Mouse (Mus musculus): ENCODE data around the gene Ankmy2.
A peak's percentile ranks its signal among the peaks of the same experiment; 100 is the strongest.

Ankmy2 gene

GRCm38 (mm10) chr12:36156637-36157303 lies at the start of gene Ankmy2:
TSS of gene Ankmy2 (plus strand) at chr12:36157114.
- DNase-seq (ENCODE audit: extremely low read depth, insufficient read length, low spot score): peak; percentile 89

DNA sequence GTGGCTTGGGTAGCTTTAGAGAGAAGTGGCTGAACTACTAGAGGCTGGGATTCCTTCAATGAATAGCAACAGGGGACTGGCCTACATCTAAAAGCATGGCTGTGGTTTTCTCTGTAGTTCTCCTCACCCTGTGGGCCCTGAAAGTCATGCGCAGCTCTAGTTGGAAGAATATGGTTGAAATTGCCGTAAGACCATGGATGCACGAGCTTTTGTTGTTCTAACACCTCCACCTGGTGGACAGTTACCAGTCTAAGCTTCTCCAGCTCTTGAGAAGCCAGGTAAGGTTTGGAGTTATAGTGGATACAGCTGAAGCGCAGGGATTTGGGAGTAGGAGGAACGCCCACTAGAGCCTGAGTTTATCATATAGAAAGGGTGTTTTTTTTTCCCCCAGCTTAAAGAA lies 48.5 kb upstream of the Ankmy2 start:
- no peak for DNase-seq (ENCODE audit: extremely low read depth, insufficient read length, low spot score)

DNA sequence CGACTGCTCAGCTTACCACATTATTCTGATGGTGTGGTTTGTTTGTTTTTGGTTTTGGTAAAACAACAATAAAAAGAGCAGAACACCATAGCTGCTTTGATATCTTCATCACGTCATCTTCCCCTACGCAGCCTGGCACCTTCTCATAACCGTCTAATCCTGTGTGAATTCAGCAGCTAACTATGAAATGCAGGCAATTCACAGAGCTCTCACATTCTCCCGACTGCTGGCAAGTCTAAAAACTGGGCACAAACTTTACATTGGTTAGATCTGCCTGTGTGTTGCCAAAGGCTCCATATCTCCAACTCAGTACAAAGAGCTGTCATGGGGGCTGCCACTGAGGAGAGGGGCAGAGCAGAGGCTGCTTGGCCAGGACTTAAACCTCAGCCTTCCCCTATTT lies 46.5 kb upstream of the Ankmy2 start:
- no peak for DNase-seq (ENCODE audit: extremely low read depth, insufficient read length, low spot score)

DNA sequence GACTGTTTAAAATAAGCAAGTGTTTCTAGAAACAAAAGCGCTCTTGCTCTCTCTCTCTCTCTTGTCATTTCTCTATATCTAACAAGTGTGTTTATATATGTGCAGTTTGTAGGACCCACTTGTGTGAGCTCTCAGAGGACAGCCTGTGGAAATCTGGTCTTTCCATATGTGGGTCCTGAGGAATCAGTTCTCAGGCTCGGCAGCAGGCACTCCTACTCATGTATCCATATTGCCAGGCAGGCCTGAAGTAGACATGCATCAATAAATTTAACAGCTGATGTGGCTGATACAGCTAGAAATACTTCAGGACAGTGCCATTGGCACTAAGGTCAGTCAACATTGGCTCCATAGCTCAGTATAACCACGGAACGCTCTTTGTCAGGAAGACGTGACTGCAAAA lies 45.8 kb upstream of the Ankmy2 start:
- DNase-seq (ENCODE audit: extremely low read depth, insufficient read length, low spot score): no peak

DNA sequence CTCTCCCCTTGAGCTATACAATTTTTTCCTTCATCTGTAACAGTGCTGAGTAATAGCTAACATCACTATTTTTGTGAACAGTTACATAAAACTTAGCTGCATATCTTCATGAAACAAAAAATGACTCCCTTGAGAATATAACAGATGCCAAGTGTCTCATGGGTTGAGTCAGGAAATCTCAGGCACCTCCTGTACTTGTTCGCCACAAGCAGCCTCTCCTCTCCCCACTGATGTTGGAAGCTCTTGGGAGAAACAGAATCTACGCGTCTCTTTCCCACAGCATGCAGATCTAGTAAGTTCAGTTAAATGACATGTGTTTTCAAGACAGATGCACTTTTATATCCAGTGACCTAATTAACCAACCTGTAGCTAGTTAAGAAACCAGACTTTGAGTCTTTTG lies 44.8 kb upstream of the Ankmy2 start:
- DNase-seq (ENCODE audit: extremely low read depth, insufficient read length, low spot score): no peak

GRCm38 (mm10) chr12:36117161-36117560 lies 39.8 kb upstream of the Ankmy2 start:
- DNase-seq (ENCODE audit: extremely low read depth, insufficient read length, low spot score): no peak

DNA sequence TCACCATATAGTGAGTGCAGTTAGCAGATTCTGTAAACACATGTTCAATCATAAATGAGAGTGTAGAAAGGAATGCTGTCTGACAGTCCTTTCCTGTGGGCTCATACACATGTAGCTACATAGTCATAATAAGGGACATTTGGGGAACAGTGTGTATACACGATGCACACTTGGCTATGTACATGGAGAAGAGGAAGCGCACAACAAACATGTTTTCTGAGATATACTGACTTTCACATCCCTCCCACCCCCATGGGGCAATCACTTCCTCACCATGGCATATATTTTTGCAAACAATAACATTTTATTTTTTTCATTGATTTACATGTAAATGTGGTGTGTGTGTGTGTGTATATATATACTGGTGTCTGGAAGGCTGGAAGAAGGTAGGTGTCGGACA lies 37.7 kb upstream of the Ankmy2 start:
- DNase-seq (ENCODE audit: extremely low read depth, insufficient read length, low spot score): no peak

- DNase-seq (ENCODE audit: extremely low read depth, insufficient read length, low spot score): no peak
Observed at GRCm38 (mm10) chr12:36126049-36126448, 30.9 kb upstream of the Ankmy2 start.

GRCm38 (mm10) chr12:36129826-36130225 lies 27.1 kb upstream of the Ankmy2 start:
- DNase-seq (ENCODE audit: extremely low read depth, insufficient read length, low spot score): no peak

DNA sequence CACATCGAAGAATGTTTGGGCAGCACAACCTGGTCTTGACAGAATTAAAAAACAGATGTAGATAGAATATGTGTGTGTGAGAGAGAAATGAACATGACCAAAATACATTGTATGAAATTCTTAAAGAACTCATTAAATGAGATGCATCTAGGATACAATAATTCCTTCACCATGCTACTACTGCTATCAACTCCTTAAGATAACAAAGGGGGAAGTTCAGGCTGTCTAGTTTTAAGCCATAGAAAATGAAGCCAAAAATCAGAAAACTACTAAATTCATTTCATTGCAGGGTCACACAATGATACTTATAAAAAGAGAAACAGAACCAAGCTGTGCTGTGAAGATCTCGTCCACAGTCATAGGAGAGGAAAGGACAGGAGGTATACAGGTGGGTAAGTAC lies 24.7 kb upstream of the Ankmy2 start:
- no peak for DNase-seq (ENCODE audit: extremely low read depth, insufficient read length, low spot score)

DNA sequence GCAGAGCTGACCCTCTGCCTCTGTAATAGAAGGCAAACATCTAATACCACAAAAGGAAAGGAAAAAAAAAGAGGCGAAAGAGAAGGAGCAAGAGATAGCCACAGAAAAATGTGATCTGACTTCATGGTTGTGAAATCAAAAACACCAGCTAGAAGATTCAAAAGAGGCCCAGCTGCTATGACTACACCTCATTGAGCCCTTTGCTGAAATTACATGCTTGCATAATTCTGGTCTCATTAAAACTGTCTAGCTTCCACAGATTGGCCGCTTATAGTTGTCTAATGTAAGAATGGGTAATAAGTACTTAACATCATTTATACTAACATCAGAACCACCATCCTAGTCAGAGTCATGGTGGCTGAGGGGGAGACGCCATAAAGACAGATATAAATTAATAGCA lies 24.2 kb upstream of the Ankmy2 start:
- no peak for DNase-seq (ENCODE audit: extremely low read depth, insufficient read length, low spot score)

DNA sequence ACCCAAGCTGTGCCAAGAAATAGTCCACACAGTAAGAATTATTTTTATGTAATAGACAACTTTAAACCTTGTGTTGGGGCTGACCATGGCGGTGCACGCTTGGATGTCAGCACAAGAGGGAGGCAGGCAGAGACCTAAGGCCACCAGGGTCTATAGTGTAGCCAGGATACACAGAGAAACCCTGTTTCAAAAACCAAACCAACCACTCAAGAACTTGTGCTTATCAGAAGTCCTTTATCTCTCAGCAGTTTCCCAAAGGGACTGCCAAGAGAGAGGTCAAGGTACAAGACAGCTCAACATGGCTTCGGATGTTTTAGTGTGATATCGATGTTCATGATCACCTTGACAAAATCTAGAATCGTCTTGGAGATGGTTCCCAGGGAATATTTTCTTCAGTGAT lies 23.4 kb upstream of the Ankmy2 start:
- DNase-seq (ENCODE audit: extremely low read depth, insufficient read length, low spot score): no peak

DNA sequence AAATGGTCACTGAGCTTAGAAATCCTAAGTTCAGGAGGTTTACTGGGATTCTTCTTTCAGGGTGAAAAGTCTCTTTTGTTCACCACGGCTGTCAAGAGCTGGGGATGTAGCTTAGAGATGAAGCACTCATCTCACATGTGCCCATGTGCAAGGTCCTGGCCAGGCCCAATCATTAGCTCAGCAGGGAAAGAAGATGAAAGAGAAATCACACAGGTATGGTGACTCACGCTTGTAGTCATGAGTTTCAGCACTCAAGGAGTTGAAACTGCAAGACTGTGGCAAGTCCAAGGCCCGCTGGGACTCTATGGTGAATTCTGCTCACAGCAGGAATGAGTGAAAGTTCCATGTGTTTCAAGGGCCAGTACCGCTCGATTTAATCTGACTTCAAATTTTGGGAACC lies 22.8 kb upstream of the Ankmy2 start:
- no peak for DNase-seq (ENCODE audit: extremely low read depth, insufficient read length, low spot score)

GRCm38 (mm10) chr12:36135409-36135808 lies 21.5 kb upstream of the Ankmy2 start:
- no peak for DNase-seq (ENCODE audit: extremely low read depth, insufficient read length, low spot score)

DNA sequence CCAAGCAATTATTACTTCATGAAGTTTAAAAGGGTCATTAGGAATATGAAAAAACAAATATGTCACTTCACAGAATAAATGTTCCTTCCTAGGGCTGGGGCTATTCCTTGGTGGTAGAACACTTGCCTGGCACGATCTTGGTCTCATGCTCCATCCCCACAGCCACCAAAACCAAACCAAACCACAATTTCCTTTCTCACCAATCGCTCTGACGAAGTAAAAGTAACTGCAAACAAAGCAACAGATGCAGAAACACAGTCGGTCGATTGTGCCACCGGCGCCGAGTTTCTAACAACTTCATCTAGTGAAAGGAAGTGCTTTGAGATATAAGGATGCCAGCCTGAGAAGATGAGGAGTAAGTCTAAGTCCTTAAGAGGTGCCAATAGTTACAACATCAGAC lies 20.6 kb upstream of the Ankmy2 start:
- no peak for DNase-seq (ENCODE audit: extremely low read depth, insufficient read length, low spot score)

- DNase-seq (ENCODE audit: extremely low read depth, insufficient read length, low spot score): no peak
Observed at GRCm38 (mm10) chr12:36137192-36137591, 19.7 kb upstream of the Ankmy2 start.

GRCm38 (mm10) chr12:36140401-36140800 lies 16.5 kb upstream of the Ankmy2 start:
- DNase-seq (ENCODE audit: extremely low read depth, insufficient read length, low spot score): no peak

DNA sequence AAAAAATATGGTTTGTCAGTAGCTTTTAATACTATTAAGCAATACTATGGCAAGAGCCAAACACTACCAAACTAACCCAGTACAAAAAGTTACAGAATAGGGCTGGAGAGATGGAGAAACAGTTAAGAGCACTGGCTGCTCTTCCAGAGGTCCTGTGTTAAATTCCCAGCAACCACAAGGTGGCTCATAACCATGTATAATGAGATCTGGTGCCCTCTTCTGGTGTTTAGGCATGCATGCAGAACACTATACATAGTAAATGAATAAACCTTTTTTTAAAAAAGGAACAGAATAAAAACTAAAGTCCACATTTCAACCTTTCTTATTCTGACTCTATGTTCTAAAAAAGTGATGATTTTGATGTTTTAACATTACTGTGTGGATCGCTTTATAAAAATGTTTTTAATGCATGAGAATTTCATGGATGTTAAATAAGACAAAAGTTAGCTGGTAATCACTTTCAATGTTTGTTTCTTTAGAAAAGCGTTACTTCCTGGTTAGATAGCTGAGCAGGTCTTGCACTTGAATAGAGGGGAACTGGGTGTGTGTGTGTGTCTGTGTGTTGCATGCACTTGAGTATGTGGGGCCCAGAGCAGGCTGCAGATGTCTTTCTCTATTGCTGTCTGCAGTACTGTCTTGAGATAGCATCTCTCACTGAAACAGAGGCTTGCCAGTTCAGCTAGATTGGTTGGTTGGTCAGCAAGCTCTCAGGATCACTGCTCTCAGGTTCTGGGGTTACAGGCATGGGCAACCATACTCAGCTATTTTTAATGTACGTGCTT lies 10.5 kb upstream of the Ankmy2 start:
- DNase-seq (ENCODE audit: extremely low read depth, insufficient read length, low spot score): no peak

- DNase-seq (ENCODE audit: extremely low read depth, insufficient read length, low spot score): no peak
Observed at GRCm38 (mm10) chr12:36150265-36150664, 6.6 kb upstream of the Ankmy2 start.

- no peak for DNase-seq (ENCODE audit: extremely low read depth, insufficient read length, low spot score)
Observed at GRCm38 (mm10) chr12:36150737-36151136, 6.2 kb upstream of the Ankmy2 start.

DNA sequence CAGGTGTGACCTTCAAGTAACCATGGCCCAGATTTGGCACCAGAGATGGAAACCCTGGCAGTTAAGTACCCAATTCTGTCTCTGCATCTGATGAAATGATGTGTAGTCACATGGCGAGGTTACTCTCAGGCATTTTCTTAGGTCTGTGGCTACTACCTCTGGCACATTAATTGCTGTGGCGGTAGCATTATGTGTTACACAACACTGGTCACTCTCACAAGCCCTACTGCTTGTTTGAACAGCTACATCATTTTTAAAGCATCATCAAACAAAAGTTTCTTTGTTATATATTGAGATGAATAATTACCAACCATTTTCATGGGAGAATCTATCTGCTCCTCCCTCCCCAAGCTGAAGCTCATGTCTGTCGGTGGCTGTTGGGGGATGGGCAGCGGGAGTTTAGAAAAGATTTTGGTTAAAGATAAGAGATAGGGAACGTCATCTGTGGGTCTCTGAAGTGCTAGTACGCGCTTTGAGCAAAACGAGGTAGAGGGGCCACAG lies 1.7 kb upstream of the Ankmy2 start:
- DNase-seq (ENCODE audit: extremely low read depth, insufficient read length, low spot score): peak; percentile 27

- DNase-seq (ENCODE audit: extremely low read depth, insufficient read length, low spot score): no peak
Observed at GRCm38 (mm10) chr12:36156101-36156636, 745 bp upstream of the Ankmy2 start.

Data from 3134 (cell line).